8 mouse cellular contexts compared by ENCODE assay signal in genomic region chrX:7878007-7878419, GRCm38 (mm10). TPM values are rescaled to one million over a fixed set of nuclear protein-coding genes. Genes with fewer than 3 reads are reported as not detected.
A peak's percentile ranks its signal among the peaks of the same experiment; 100 is the strongest.
DNase-seq lines count a peak whose midpoint lies in the region; ATAC-seq and TF ChIP-seq lines count a peak whose summit lies in the region.

Pim2 (plus strand) TSS chrX:7878262.

- H3K9me3 ChIP-seq in E14TG2a.4 (ENCODE audit: low read length): no peaks in the 10 kb centered on the region
- H3K9me3 ChIP-seq in forebrain, embryonic 11.5 days (ENCODE audit: control insufficient read depth, low read length): no peaks in the 10 kb centered on the region
- H3K9me3 ChIP-seq in heart, embryonic 16.5 days (replicated peaks; ENCODE audit: control insufficient read depth, low read length): no peaks in the 10 kb centered on the region
- no peaks in the 10 kb centered on the region for H3K9me3 ChIP-seq in liver, embryonic 14.5 days (ENCODE audit: control insufficient read depth, low read length)
- H3K9me3 ChIP-seq in stomach, postnatal 0 days (ENCODE audit: control insufficient read depth, low read length): no peaks in the 10 kb centered on the region

- 12% methylated on average over 36 of the region's 38 CpGs for WGBS in forebrain, embryonic 11.5 days
- WGBS in heart, embryonic 16.5 days: 8% methylated on average over 37 of the region's 38 CpGs
- 11% methylated on average over 26 of the region's 38 CpGs for WGBS in liver, embryonic 14.5 days (ENCODE audit: insufficient replicate concordance)
- WGBS in stomach, postnatal 0 days: 14% methylated on average over 30 of the region's 38 CpGs

- H3K4me3 ChIP-seq in E14TG2a.4 (replicated peaks; ENCODE audit: low read length): peak within 1 kb of the TSS; percentile 88
- H3K4me3 ChIP-seq in forebrain, embryonic 11.5 days (ENCODE audit: low read depth, low read length): peak within 1 kb of the TSS; percentile 41
- H3K4me3 ChIP-seq in heart, embryonic 16.5 days (ENCODE audit: low read length): peak within 1 kb of the TSS; percentile 57
- H3K4me3 ChIP-seq in liver, embryonic 14.5 days (ENCODE audit: insufficient read depth in 1 of 2, low read depth in 2 of 2, low read length in 2 of 2): peak within 1 kb of the TSS; percentile 53 to 62
- peak within 1 kb of the TSS; percentile 37 for H3K4me3 ChIP-seq in stomach, postnatal 0 days (ENCODE audit: low read depth, low read length)

- no peak within 1 kb of the TSS for H3K27ac ChIP-seq in forebrain, embryonic 11.5 days (ENCODE audit: low read depth, low read length)
- no peak within 1 kb of the TSS for H3K27ac ChIP-seq in heart, embryonic 16.5 days (ENCODE audit: low read length)
- no peak within 1 kb of the TSS for H3K27ac ChIP-seq in liver, embryonic 14.5 days
- H3K27ac ChIP-seq in stomach, postnatal 0 days (replicated peaks): no peak within 1 kb of the TSS

- peaks cover 37% of the 10 kb centered on the region for H3K36me3 ChIP-seq in E14TG2a.4 (ENCODE audit: insufficient read depth, low read length)
- no peaks in the 10 kb centered on the region; the same call in 1 of the 2 replicates for H3K36me3 ChIP-seq in forebrain, embryonic 11.5 days (ENCODE audit: control insufficient read depth, insufficient read depth, low read length)
- peaks cover 5% of the 10 kb centered on the region; the same call in 1 of the 2 replicates for H3K36me3 ChIP-seq in heart, embryonic 16.5 days (ENCODE audit: control insufficient read depth, insufficient read depth)
- peaks cover 12% of the 10 kb centered on the region for H3K36me3 ChIP-seq in liver, embryonic 14.5 days (replicated peaks; ENCODE audit: control insufficient read depth, insufficient read depth, low read depth)
- H3K36me3 ChIP-seq in stomach, postnatal 0 days (ENCODE audit: control insufficient read depth, insufficient read depth, low read length): peaks cover 2% of the 10 kb centered on the region; the same call in 1 of the 2 replicates

- peak within 1 kb of the TSS; percentile 45 for H3K9ac ChIP-seq in forebrain, embryonic 11.5 days (ENCODE audit: low read length)
- peak within 1 kb of the TSS; percentile 68 for H3K9ac ChIP-seq in heart, embryonic 16.5 days (ENCODE audit: low read length)
- H3K9ac ChIP-seq in liver, embryonic 14.5 days (replicated peaks): peak within 1 kb of the TSS; percentile 3; the same call in 1 of the 2 replicates
- H3K9ac ChIP-seq in stomach, postnatal 0 days (ENCODE audit: low read length): peak within 1 kb of the TSS; percentile 48

- H3K27me3 ChIP-seq in E14TG2a.4 (ENCODE audit: insufficient read depth, low read length): no peaks in the 10 kb centered on the region
- no peaks in the 10 kb centered on the region for H3K27me3 ChIP-seq in forebrain, embryonic 11.5 days (ENCODE audit: control insufficient read depth, insufficient read depth, low read length)
- no peaks in the 10 kb centered on the region for H3K27me3 ChIP-seq in heart, embryonic 16.5 days (ENCODE audit: control insufficient read depth, insufficient read depth, low read length)
- no peaks in the 10 kb centered on the region for H3K27me3 ChIP-seq in liver, embryonic 14.5 days (ENCODE audit: control insufficient read depth, insufficient read depth, low read length)
- no peaks in the 10 kb centered on the region for H3K27me3 ChIP-seq in stomach, postnatal 0 days (ENCODE audit: control insufficient read depth, insufficient read depth, low read length)

- H3K4me1 ChIP-seq in E14TG2a.4 (replicated peaks; ENCODE audit: low read depth, low read length): peaks cover 25% of the 10 kb centered on the region
- H3K4me1 ChIP-seq in forebrain, embryonic 11.5 days (replicated peaks; ENCODE audit: control insufficient read depth, insufficient read depth, low read length): peaks cover 3% of the 10 kb centered on the region; the same call in 1 of the 2 replicates
- peaks cover 8% of the 10 kb centered on the region for H3K4me1 ChIP-seq in heart, embryonic 16.5 days (ENCODE audit: control insufficient read depth, insufficient read depth, low read length)
- peaks cover 0 to 11% of the 10 kb centered on the region in 2 experiments; a peak in 3 of 4 replicates for H3K4me1 ChIP-seq in liver, embryonic 14.5 days (replicated peaks; ENCODE audit: control insufficient read depth in 2 of 2, insufficient read depth in 2 of 2, low read length in 1 of 2)
- H3K4me1 ChIP-seq in stomach, postnatal 0 days (replicated peaks; ENCODE audit: control insufficient read depth, insufficient read depth): no peaks in the 10 kb centered on the region

- peak; percentile 90 for ATAC-seq in forebrain, embryonic 11.5 days (replicated peaks; ENCODE audit: low FRiP score)
- ATAC-seq in heart, embryonic 16.5 days (replicated peaks; ENCODE audit: extremely low read depth, insufficient read depth, low FRiP score): peak; percentile 90
- ATAC-seq in liver, embryonic 14.5 days (ENCODE audit: insufficient read depth): peak; percentile 95
- peak; percentile 94 for ATAC-seq in stomach, postnatal 0 days (ENCODE audit: low FRiP score, low TSS enrichment)

- TF ChIP-seq EP300 in liver, embryonic 14.5 days (IDR thresholded peaks at IDR 0.05; ENCODE audit: low read depth): no peak
- no peak for TF ChIP-seq EP300 in stomach, postnatal 0 days (optimal IDR thresholded peaks at IDR 0.05)

- no peak for TF ChIP-seq CTCF in E14TG2a.4 (conservative IDR thresholded peaks at IDR 0.05; ENCODE audit: low read length)
- TF ChIP-seq CTCF in liver, embryonic 14.5 days (IDR thresholded peaks at IDR 0.05; ENCODE audit: low read depth): no peak
- TF ChIP-seq CTCF in stomach, postnatal 0 days (IDR thresholded peaks at IDR 0.05; ENCODE audit: low read depth): no peak

- H3K4me2 ChIP-seq in forebrain, embryonic 11.5 days (ENCODE audit: low read depth, low read length, severe bottlenecking): peak within 1 kb of the TSS; percentile 91
- H3K4me2 ChIP-seq in heart, embryonic 16.5 days (ENCODE audit: low read depth, low read length): peak within 1 kb of the TSS; percentile 78
- peak within 1 kb of the TSS; percentile 74 for H3K4me2 ChIP-seq in liver, embryonic 14.5 days (ENCODE audit: low read depth)
- H3K4me2 ChIP-seq in stomach, postnatal 0 days (replicated peaks; ENCODE audit: low read depth): peak within 1 kb of the TSS; percentile 70

- DNase-seq in c-Kit-positive CD71-positive TER-119-negative erythroid progenitor cells, embryonic 14.5 days (ENCODE audit: low read depth): peak; percentile 73
- peak; percentile 88 for DNase-seq in forebrain, embryonic 11.5 days (ENCODE audit: low spot score)
- peak; percentile 87 to 91 for DNase-seq in kidney, postnatal 36 days
- peak; percentile 71 to 78 (median 76) for DNase-seq in liver, embryonic 14.5 days (ENCODE audit: low read depth in 3 of 3, low spot score in 3 of 3)
- DNase-seq in neural tube, embryonic 10.5 days (ENCODE audit: extremely low spot score, low spot score): peak; percentile 60
- peak; percentile 87 for DNase-seq in stomach, postnatal 0 days (ENCODE audit: low spot score)

RNA-seq across cellular contexts. Expression of gene Pim2, which starts in this region (rescaled TPM):
- 10.7 TPM in 2 replicates for polyA plus RNA-seq in forebrain, embryonic 11.5 days (2014; fragmentation: Nextera tagmentation; extraction: Ambion mirVana)
- polyA plus RNA-seq in heart, embryonic 16.5 days (2015; fragmentation: Nextera tagmentation; extraction: Ambion mirVana): 6.1 and 6.4 TPM in 2 replicates
- polyA plus RNA-seq in liver, embryonic 14.5 days (2012; rRNA removed): 2.8 and 2.9 TPM in 2 replicates
- 2.3 and 2.4 TPM in 2 replicates for polyA plus RNA-seq in liver, embryonic 14.5 days (2014; fragmentation: Nextera tagmentation; extraction: Ambion mirVana)
- polyA plus RNA-seq in stomach, postnatal 0 days (2015; fragmentation: Nextera tagmentation; extraction: Ambion mirVana): 4.8 and 5.0 TPM in 2 replicates

Comparison
In these comparisons a context has a peak if more than half of its experiments do, and no peak if none do; other contexts are left out.
1. H3K4me3 ChIP-seq: peak in every context shown above with its lines; median percentile 88 in E14TG2a.4; 58 in liver, embryonic 14.5 days; 57 in heart, embryonic 16.5 days; 41 in forebrain, embryonic 11.5 days; 37 in stomach, postnatal 0 days.
2. H3K9ac ChIP-seq: peak in every context shown above with its lines; median percentile 68 in heart, embryonic 16.5 days; 48 in stomach, postnatal 0 days; 45 in forebrain, embryonic 11.5 days; 3 in liver, embryonic 14.5 days.